Mouse (Mus musculus): ENCODE results near the gene Auts2.

Gene Auts2

GRCm38 (mm10) chr5:131733324-131733660 is 809.9 kb downstream of the Auts2 start:
- no peak for DNase-seq (ENCODE audit: low spot score in 2 of 2)

GRCm38 (mm10) chr5:131732631-131733323 is 810.4 kb downstream of the Auts2 start:
- DNase-seq (ENCODE audit: low spot score in 2 of 2) = no peak

- no peak for DNase-seq (ENCODE audit: low spot score in 2 of 2)
Observed at GRCm38 (mm10) chr5:131729456-131729855, 813.7 kb downstream of the Auts2 start.

GRCm38 (mm10) chr5:131727909-131728308 is 815.2 kb downstream of the Auts2 start:
- no peak for DNase-seq (ENCODE audit: low spot score in 2 of 2)

- DNase-seq (ENCODE audit: low spot score in 2 of 2) = no peak
Observed at GRCm38 (mm10) chr5:131724508-131724907, 818.6 kb downstream of the Auts2 start.

GRCm38 (mm10) chr5:131722791-131723190 is 820.4 kb downstream of the Auts2 start:
- DNase-seq (ENCODE audit: low spot score in 2 of 2) = no peak

GRCm38 (mm10) chr5:131722361-131722760 is 820.8 kb downstream of the Auts2 start:
- no peak for DNase-seq (ENCODE audit: low spot score in 2 of 2)

GRCm38 (mm10) chr5:131718013-131718412 is 825.1 kb downstream of the Auts2 start:
- no peak for DNase-seq (ENCODE audit: low spot score in 2 of 2)

GRCm38 (mm10) chr5:131717359-131717965 is 825.7 kb downstream of the Auts2 start:
- no peak for DNase-seq (ENCODE audit: low spot score in 2 of 2)

GRCm38 (mm10) chr5:131714979-131715378 is 828.2 kb downstream of the Auts2 start:
- no peak for DNase-seq (ENCODE audit: low spot score in 2 of 2)

- no peak for DNase-seq (ENCODE audit: low spot score in 2 of 2)
Observed at GRCm38 (mm10) chr5:131712441-131712840, 830.7 kb downstream of the Auts2 start.

- DNase-seq (ENCODE audit: low spot score in 2 of 2) = no peak
Observed at GRCm38 (mm10) chr5:131711474-131712129, 831.5 kb downstream of the Auts2 start.

- no peak for DNase-seq (ENCODE audit: low spot score in 2 of 2)
Observed at GRCm38 (mm10) chr5:131710735-131711473, 832.2 kb downstream of the Auts2 start.

- DNase-seq (ENCODE audit: low spot score in 2 of 2) = no peak
Observed at GRCm38 (mm10) chr5:131707471-131707870, 835.7 kb downstream of the Auts2 start.

GRCm38 (mm10) chr5:131703729-131704128 is 839.4 kb downstream of the Auts2 start:
- DNase-seq (ENCODE audit: low spot score in 2 of 2) = no peak

GRCm38 (mm10) chr5:131702840-131703392 is 840.2 kb downstream of the Auts2 start:
- no peak for DNase-seq (ENCODE audit: low spot score in 2 of 2)

GRCm38 (mm10) chr5:131698900-131699299 is 844.2 kb downstream of the Auts2 start:
- no peak for DNase-seq (ENCODE audit: low spot score in 2 of 2)

GRCm38 (mm10) chr5:131690781-131691180 is 852.4 kb downstream of the Auts2 start:
- no peak for DNase-seq (ENCODE audit: low spot score in 2 of 2)

GRCm38 (mm10) chr5:131686956-131687618 is 856.1 kb downstream of the Auts2 start:
- no peak for DNase-seq (ENCODE audit: low spot score in 2 of 2)

GRCm38 (mm10) chr5:131680127-131680845 is 862.9 kb downstream of the Auts2 start:
- no peak for DNase-seq (ENCODE audit: low spot score in 2 of 2)

GRCm38 (mm10) chr5:131679523-131679922 is 863.6 kb downstream of the Auts2 start:
- DNase-seq (ENCODE audit: low spot score in 2 of 2) = no peak
